Mouse (Mus musculus) midbrain, embryonic 10.5 days (tissue): ENCODE results near the gene Trim38. TPM values are rescaled to one million over a fixed set of nuclear protein-coding genes. Genes with fewer than 3 reads are reported as not detected.
"Not testable (repeated sequence)": the region's sequence is repeated elsewhere in the genome, so short reads cannot be mapped to it uniquely, and the experiment has no call there.

ENCODE experiments used
- DNase-seq: peaks from one replicate; pipeline ENCODE4 v3.0.0-alpha.2; 2017; ENCODE audit warnings: low spot score
- H3K27ac ChIP-seq: fragments of 300-500 bp; sonication (generic); replicated peaks from 2 replicates; pipeline ENCODE4 v1.5.1; 2016; ENCODE audit warnings: mild to moderate bottlenecking
- H3K27me3 ChIP-seq: fragments of 300-500 bp; sonication (generic); 2 replicates; pipeline ENCODE4 v1.6.1; 2016; ENCODE audit warnings: low read depth, mild to moderate bottlenecking; ENCODE audit not compliant: poor library complexity, severe bottlenecking
- H3K36me3 ChIP-seq: fragments of 300-500 bp; sonication (generic); 2 replicates; pipeline ENCODE4 v1.6.1; 2016; ENCODE audit warnings: mild to moderate bottlenecking, moderate library complexity
- H3K4me1 ChIP-seq: fragments of 300-500 bp; sonication (generic); 2 replicates; pipeline ENCODE4 v1.6.1; 2016
- H3K4me3 ChIP-seq: fragments of 300-500 bp; sonication (generic); 2 replicates; pipeline ENCODE4 v1.5.1; 2016; ENCODE audit warnings: mild to moderate bottlenecking, moderate library complexity
- H3K9me3 ChIP-seq: fragments of 300-500 bp; sonication (generic); replicated peaks from 2 replicates; pipeline ENCODE4 v1.6.1; 2016; ENCODE audit warnings: mild to moderate bottlenecking
- WGBS: fragments of 180-500 bp; shearing (Covaris S2); methylation state at CpG from one replicate; pipeline ENCODE4 v1.1.7; 2016; 5-methylcytosine and 5-hydroxymethylcytosine counted together
- polyA plus RNA-seq: library from polyadenylated mRNA; unstranded; fragments of >200 nt; fragmentation: Nextera tagmentation; extraction: Ambion mirVana; gene quantifications from 2 replicates; pipeline ENCODE4 v1.2.1, GENCODE M21; 2016

Trim38 gene
- polyA plus RNA-seq, 1 experiment from 2014 or later, result 0.20 TPM

DNA sequence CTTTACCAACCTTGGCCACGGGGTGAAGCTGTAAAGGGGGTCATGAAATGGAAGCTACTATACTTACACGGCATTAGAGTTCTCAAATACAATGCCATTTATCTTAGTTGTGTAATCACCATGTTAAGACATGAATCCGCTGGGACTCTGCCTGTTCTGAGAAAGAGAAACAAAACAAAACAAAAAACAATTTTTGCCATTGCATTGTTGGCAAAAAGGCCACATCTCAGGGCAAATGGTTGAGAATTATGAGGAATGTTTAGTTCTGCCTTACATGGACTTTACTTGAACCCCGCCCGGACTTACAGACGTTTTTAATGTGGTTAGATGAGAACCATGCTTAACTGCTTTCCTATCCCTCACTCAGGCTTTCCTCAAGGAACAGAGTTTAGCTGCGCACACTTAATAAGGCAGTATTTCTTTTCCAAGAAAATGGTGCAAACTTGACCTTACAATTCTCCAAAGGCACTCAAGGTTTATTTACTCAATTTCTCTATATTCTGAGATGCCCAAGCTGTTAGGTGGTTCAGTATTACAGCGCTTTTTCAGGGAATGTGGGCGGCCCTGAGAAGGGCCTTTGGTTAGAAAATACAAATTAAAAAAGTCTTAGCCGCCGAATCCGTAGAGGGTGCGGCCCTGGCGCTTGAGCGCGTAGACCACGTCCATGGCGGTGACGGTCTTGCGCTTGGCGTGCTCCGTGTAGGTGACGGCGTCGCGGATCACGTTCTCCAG, 9.3 kb upstream of the Trim38 start:
- Histone ChIP-seq H3K36me3 (no peaks in the 10 kb centered on the region), H3K4me1 (peaks cover 50% of the 10 kb centered on the region), H3K27ac (peak overlapping the region; percentile 92), H3K9me3 (no peaks in the 10 kb centered on the region), H3K4me3 (peak overlapping the region; percentile 69), H3K27me3 (no peaks in the 10 kb centered on the region)
- peak; percentile 50 for DNase-seq
- WGBS, result under 1% methylated on average over 22 of the region's 27 CpGs

DNA sequence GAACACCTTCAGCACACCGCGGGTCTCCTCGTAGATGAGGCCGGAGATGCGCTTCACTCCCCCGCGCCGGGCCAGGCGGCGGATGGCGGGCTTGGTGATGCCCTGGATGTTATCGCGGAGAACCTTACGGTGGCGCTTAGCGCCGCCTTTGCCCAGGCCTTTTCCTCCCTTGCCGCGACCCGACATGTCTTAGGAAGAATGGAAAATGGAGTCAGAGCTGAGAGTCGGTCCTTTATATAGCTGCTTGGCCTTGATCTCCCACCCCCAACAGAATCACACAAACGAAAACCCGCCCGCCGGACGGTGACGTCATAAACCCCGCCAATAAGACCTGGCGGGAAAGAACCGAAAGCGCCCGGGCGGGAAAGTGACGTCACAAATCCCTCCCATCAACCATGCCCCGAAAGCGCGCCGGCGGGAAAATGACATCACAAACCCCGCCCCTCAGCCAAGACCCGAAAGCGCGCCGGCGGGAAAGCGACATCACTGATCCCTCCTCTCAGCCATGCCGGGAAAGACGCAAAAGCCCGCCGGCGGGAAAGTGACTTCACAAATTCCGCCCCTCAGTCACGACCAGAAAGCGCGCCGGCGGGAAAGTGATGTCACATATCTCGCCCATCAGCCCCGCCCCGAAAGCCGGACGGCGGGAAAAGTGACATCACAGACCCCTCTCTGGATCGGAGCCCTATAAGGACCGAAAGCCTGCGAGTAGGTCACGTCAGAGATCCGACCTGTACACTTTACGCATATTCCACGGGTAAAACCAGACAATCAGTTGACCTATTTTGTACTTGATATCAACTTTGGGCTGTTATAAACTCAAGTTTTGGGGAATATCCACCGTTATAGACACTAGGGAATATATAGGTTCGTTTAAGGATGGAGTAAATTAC, 8.5 kb upstream of the Trim38 start, which contains the start of gene Hist1h4a:
Gene Hist1h4a (minus strand): TSS at position 259 of the 893 bp plus-strand sequence.
- peaks cover 50% of the 10 kb centered on the region for H3K4me1 ChIP-seq
- no peaks in the 10 kb centered on the region for H3K9me3 ChIP-seq
- peak within 1 kb of the TSS; percentile 69 for H3K4me3 ChIP-seq
- H3K27ac ChIP-seq, result peak within 1 kb of the TSS; percentile 92
- H3K27me3 ChIP-seq, result no peaks in the 10 kb centered on the region
- H3K36me3 ChIP-seq, result no peaks in the 10 kb centered on the region
- DNase-seq, result peak; percentile 99
- WGBS, result under 1% methylated on average over 72 of the region's 72 CpGs

DNA sequence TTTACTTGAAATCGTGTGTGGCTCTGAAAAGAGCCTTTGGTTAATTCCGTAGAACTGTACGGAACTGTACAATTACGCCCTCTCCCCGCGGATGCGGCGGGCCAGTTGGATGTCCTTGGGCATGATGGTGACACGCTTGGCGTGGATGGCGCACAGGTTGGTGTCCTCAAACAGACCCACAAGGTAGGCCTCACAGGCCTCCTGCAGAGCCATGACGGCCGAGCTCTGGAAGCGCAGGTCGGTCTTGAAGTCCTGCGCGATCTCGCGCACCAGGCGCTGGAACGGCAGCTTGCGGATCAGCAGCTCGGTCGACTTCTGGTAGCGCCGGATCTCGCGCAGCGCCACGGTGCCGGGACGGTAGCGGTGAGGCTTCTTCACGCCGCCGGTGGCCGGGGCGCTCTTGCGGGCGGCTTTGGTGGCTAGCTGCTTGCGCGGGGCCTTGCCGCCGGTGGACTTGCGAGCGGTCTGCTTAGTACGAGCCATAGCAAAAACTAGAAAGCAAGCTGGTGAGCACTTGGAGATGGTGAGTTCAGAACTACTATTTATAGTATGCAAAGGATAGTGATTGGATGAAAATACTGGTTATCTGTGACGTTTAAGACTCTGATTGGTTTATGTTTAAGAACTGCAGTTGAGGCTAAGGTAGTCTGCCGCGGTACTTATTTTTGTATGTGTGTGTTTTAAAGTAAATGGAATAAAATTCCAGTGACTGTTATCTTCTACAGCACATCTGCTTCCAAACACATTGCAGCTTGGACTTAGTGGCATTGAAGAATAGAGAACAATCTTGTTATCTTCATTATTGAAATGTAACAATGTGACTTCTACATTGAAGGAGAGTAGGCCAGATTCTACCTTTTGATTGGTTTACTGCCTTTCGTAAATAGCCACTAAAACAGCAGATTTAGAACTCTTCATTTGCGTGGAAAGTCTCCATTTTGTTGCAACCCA, 7.6 kb upstream of the Trim38 start, which contains the start of gene Hist1h3a:
Gene Hist1h3a (minus strand): TSS at position 516 of the 951 bp plus-strand sequence.
- Histone ChIP-seq H3K4me1 (peaks cover 49% of the 10 kb centered on the region), H3K27ac (peak within 1 kb of the TSS; percentile 92), H3K4me3 (peak within 1 kb of the TSS; percentile 69)
- under 1% methylated on average over 40 of the region's 52 CpGs for WGBS
- DNase-seq, result peak; percentile 69
- H3K27me3 ChIP-seq, H3K36me3 ChIP-seq, H3K9me3 ChIP-seq: not testable (repeated sequence)

DNA sequence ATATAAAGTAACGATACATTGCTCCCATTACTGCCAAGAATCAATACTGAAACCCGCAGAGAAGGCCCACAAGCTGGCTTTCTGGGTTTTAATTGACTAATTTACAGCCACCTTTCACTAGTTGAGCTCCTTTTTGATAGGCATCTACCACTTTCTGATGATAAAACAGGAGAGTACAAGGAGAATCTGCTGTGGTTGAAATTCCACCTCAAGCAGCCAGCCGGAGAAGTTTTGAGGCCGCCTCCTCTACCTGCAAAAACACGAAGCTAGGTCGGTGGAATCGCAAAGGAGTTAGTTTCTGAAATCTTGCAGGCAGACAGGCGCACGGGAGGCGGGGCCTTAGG, 6.5 kb upstream of the Trim38 start:
- Histone ChIP-seq H3K36me3 (no peaks in the 10 kb centered on the region), H3K4me1 (peaks cover 40% of the 10 kb centered on the region), H3K9me3 (no peaks in the 10 kb centered on the region), H3K27ac (peak overlapping the region; percentile 92), H3K4me3 (peak overlapping the region; percentile 69), H3K27me3 (no peaks in the 10 kb centered on the region)
- no peak for DNase-seq
- under 1% methylated on average over 10 of the region's 10 CpGs for WGBS

DNA sequence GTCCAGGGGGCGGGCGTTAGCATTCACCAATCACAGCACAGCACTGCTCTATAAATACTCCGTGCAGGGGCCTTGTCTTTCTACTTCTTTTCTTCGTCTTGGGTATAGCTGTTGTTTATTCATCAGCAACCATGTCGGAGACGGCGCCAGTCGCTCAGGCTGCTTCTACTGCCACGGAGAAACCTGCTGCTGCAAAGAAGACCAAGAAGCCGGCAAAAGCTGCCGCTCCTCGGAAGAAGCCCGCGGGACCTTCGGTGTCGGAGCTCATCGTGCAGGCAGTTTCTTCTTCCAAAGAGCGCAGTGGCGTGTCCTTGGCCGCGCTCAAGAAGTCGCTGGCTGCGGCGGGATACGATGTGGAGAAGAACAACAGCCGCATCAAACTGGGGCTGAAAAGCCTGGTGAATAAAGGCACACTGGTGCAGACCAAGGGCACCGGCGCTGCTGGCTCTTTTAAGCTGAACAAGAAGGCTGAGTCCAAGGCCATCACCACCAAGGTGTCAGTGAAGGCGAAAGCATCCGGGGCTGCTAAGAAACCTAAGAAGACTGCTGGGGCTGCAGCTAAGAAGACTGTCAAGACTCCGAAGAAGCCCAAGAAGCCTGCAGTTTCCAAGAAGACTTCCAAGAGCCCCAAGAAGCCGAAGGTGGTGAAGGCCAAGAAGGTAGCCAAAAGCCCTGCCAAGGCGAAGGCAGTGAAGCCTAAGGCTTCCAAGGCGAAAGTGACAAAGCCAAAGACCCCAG, 6.0 kb upstream of the Trim38 start, which contains the start of gene Hist1h1a:
Gene Hist1h1a (plus strand): TSS at position 81 of the 738 bp plus-strand sequence.
- no peaks in the 10 kb centered on the region for H3K27me3 ChIP-seq
- H3K9me3 ChIP-seq, result no peaks in the 10 kb centered on the region
- no peaks in the 10 kb centered on the region for H3K36me3 ChIP-seq
- DNase-seq, result peak; percentile 92
- H3K4me1 ChIP-seq, result peaks cover 40% of the 10 kb centered on the region
- peak within 1 kb of the TSS; percentile 92 for H3K27ac ChIP-seq
- H3K4me3 ChIP-seq, result peak within 1 kb of the TSS; percentile 69
- WGBS, result 3% methylated on average over 34 of the region's 34 CpGs

DNA sequence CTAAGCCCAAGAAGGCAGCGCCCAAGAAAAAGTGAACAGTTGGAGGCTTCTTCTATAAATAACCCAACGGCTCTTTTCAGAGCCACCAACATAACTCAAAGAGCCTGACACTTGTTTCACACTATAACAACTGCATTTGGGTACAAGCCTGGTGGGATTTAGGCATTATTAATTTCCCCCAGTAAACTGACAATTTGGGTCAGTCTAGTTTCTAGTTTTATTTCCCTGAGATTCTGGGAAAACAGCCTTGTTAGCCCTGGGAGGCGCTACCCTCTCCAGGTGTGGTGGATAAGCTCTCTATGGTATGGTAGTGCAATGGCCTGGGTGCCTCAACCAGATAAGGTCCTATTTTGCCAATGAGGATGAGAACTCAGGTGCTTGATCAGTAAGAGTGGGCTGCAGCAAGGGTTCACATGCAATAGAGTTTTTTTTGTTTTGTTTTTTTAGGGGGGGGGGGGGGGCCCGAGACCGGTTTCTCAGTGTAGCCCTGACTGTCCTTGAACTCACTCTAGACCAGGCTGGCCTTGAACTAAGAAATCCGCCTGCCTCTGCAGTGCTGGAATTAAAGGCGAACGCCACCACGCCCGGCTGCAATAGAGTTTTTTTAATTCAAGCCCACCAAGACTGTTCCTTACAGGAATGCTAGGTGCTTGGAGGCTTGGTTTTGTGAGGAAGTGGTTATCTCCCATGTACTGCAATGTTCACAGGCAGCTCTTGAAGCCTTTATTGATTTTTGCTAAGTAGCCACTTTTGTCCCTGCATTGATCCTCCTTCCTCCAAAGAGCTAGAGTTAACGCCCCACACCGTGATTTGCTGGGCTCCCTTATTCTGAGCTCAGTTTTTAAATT, 5.2 kb upstream of the Trim38 start:
- H3K27ac ChIP-seq, result peak overlapping the region; percentile 92
- peak overlapping the region; percentile 69 for H3K4me3 ChIP-seq
- WGBS, result 27% methylated on average over 12 of the region's 12 CpGs
- H3K27me3 ChIP-seq, result no peaks in the 10 kb centered on the region
- peak; percentile 52 for DNase-seq
- no peaks in the 10 kb centered on the region for H3K36me3 ChIP-seq
- H3K4me1 ChIP-seq, result peaks cover 36% of the 10 kb centered on the region
- no peaks in the 10 kb centered on the region for H3K9me3 ChIP-seq

DNA sequence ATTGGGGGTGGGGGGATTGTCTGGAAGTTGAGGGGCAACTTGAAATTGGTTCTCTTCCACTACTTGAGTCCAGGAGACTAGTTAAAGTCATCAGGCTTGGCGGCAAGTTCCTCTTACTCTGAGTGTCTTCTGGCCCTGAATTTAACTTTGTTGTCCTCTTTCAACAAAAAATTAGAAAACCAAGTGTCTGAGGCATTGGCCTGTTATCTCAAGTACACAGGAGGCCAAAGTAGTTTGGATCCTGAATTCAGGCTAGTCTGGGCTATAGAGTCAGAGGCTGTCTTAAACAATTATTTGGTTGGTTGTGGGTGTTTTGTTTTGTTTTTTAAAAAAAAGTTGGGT, 4.6 kb upstream of the Trim38 start:
- H3K36me3 ChIP-seq, result no peaks in the 10 kb centered on the region
- DNase-seq, result no peak
- peak overlapping the region; percentile 69 for H3K4me3 ChIP-seq
- no peaks in the 10 kb centered on the region for H3K9me3 ChIP-seq
- H3K27me3 ChIP-seq, result no peaks in the 10 kb centered on the region
- H3K4me1 ChIP-seq, result peaks cover 30% of the 10 kb centered on the region
- 75% methylated on average over 1 of the region's 1 CpGs for WGBS
- H3K27ac ChIP-seq, result peak overlapping the region; percentile 92; the same call in 1 of the 2 replicates

DNA sequence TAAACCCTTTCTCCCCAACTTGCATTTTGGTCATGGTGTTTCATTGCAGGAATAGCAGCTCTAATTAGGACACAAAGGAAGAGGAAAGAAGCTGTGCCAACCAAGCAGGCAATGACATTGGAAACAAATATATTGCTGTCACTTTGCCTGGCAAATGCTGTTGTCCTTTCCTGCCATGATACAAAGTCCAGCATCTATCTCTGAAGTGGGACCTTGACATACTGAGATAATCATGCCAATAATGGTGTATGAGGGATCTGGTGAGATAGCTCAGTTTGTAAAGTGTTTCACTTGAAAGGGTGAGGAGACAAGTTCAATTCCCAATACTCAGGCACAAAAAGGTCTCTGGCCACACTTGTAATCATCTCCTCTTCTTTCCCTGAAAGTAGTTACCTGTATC, 2.9 kb upstream of the Trim38 start:
- Histone ChIP-seq H3K9me3 (no peaks in the 10 kb centered on the region), H3K27me3 (no peaks in the 10 kb centered on the region), H3K27ac (no peak overlapping the region), H3K36me3 (no peaks in the 10 kb centered on the region), H3K4me3 (no peak overlapping the region), H3K4me1 (peaks cover 26% of the 10 kb centered on the region)
- DNase-seq, result no peak

DNA sequence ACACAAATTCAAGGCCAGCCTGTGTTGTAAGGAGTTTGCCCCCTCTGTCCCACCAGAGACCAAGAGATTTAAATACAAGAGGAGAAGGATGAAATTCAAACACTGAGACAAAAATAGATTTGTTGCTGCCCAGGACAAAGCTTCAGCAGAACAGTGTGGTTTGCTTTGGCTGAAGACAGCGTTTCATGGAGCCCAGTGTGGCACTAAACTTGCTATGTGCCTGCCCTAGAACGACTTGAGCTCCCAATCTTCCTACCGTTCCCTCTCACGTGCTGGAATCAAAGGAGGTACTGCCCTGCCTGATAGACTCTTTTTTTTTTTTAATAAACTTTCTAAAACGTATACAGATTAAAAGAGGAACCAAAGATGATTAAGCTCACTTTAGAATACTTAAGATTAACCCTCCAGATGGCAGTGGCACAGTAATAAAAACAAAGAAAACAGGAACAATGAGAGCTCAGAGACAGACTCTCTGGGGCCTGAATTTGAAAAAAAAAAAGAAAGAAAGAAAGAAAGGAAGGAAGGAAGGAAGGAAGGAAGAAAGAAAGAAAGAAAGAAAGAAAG, 797 bp upstream of the Trim38 start:
- H3K4me3 ChIP-seq, result no peak overlapping the region
- H3K9me3 ChIP-seq, result no peaks in the 10 kb centered on the region
- no peaks in the 10 kb centered on the region for H3K36me3 ChIP-seq
- WGBS, result 51% methylated on average over 5 of the region's 5 CpGs
- peaks cover 30% of the 10 kb centered on the region for H3K4me1 ChIP-seq
- no peak overlapping the region for H3K27ac ChIP-seq
- no peaks in the 10 kb centered on the region for H3K27me3 ChIP-seq
- no peak for DNase-seq

DNA sequence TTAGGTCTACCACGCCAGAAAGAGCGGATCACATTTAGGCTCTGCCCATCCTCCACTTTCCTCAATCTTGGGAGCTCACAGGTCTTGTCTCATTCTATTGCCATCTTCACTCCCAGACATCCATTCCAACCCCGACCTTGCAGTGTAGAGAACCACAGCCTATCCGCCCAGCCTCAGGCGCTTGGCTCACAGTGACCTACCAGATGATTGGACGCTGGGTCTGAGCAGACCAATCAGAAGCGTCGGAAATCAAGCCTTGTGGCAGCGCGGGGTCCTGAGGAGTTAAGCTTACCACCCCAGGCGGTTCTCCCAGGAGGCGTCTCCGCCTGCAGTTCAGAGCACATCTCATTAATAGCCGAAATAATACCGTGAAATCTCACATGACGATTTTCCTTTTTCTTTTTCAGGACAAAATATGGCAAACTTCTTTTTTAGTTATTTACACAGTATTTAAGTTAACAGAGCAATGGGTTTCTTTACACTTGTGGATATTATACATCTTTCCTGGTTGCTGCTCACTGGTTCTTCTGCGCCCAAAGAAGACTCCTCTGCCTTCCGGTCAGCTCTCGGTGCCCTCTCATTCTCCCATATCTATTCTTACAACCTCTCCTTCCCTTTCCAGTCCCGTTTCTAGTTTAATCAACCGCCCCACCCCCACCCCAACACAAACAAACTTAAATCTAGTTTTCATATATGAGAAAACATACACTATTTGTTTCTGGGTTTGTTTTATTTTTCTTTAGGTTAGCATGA, 3.0 kb downstream of the Trim38 start:
- H3K4me3 ChIP-seq, result peak overlapping the region; percentile 30
- peak; percentile 73 for DNase-seq
- no peak overlapping the region for H3K27ac ChIP-seq
- no peaks in the 10 kb centered on the region for H3K36me3 ChIP-seq
- peaks cover 17% of the 10 kb centered on the region for H3K4me1 ChIP-seq
- no peaks in the 10 kb centered on the region for H3K27me3 ChIP-seq
- no peaks in the 10 kb centered on the region for H3K9me3 ChIP-seq
- WGBS, result 21% methylated on average over 21 of the region's 21 CpGs
